23 mouse cellular contexts compared by ENCODE assay signal in genomic region chr10:75534934-75535333, GRCm38 (mm10). TPM values are rescaled to one million over a fixed set of nuclear protein-coding genes. Genes with fewer than 3 reads are reported as not detected.
A peak's percentile ranks its signal among the peaks of the same experiment; 100 is the strongest.
DNase-seq lines count a peak whose midpoint lies in the region; ATAC-seq and TF ChIP-seq lines count a peak whose summit lies in the region.
"Had no signal": no experiment of that assay in that cellular context is flagged by ENCODE, and none has a peak within 500 bp of the region (broad histone marks: within the 10 kb centered on the region; RNA-seq: fewer than 3 reads in every experiment).

No protein-coding gene starts in this region.

- WGBS in liver, embryonic 16.5 days (ENCODE audit: insufficient replicate concordance) = 79% methylated on average over 8 of the region's 8 CpGs
- 27% methylated on average over 8 of the region's 8 CpGs for WGBS in heart, postnatal 0 days
- 90% methylated on average over 8 of the region's 8 CpGs for WGBS in limb, embryonic 10.5 days

- DNase-seq in cerebellum, postnatal 25 days = peak; percentile 41 to 54
- no peak for DNase-seq in cerebellum, postnatal 36 days
- no peak for DNase-seq in liver
- peak; percentile 33 for DNase-seq in NIH3T3 (ENCODE audit: low read depth)
- DNase-seq in heart, postnatal 0 days (ENCODE audit: low spot score) = peak; percentile 66
- DNase-seq in adrenal gland, postnatal 14 days = no peak
- no peak for DNase-seq in limb, embryonic 10.5 days (ENCODE audit: low spot score)
- DNase-seq: adrenal gland, postnatal 25 days; B cell, adult 2 months; forebrain, postnatal 0 days; kidney, adult 18-20 months; kidney, postnatal 25 days; layer of hippocampus, adult 9-11 months; midbrain, embryonic 14.5 days; thymus, adult 2 months had no signal

- no peaks in the 10 kb centered on the region; the same call in 1 of the 2 replicates for H3K4me1 ChIP-seq in liver, embryonic 16.5 days (ENCODE audit: control insufficient read depth, low read depth, low read length)
- peaks cover 14% of the 10 kb centered on the region; the same call in 1 of the 2 replicates for H3K4me1 ChIP-seq in heart, postnatal 0 days (ENCODE audit: control insufficient read depth, insufficient read depth)
- no peaks in the 10 kb centered on the region for H3K4me1 ChIP-seq in limb, embryonic 10.5 days
- H3K4me1 ChIP-seq: embryonic facial prominence, embryonic 12.5 days; limb, embryonic 15.5 days; lung, embryonic 15.5 days had no signal

- no peak for TF ChIP-seq CTCF in heart, postnatal 0 days (IDR thresholded peaks at IDR 0.05; ENCODE audit: low read depth)

- no peaks in the 10 kb centered on the region for H3K9me3 ChIP-seq in liver, embryonic 16.5 days (replicated peaks; ENCODE audit: control insufficient read depth, low read length)
- H3K9me3 ChIP-seq in heart, postnatal 0 days (replicated peaks; ENCODE audit: control insufficient read depth, low read length) = no peaks in the 10 kb centered on the region
- H3K9me3 ChIP-seq in limb, embryonic 10.5 days (replicated peaks) = no peaks in the 10 kb centered on the region
- H3K9me3 ChIP-seq: embryonic facial prominence, embryonic 12.5 days; limb, embryonic 15.5 days; lung, embryonic 15.5 days had no signal

- no peak overlapping the region for H3K4me3 ChIP-seq in liver, embryonic 16.5 days (ENCODE audit: low read depth, low read length)
- H3K4me3 ChIP-seq in heart, postnatal 0 days (ENCODE audit: low read depth, low read length) = no peak overlapping the region
- H3K4me3 ChIP-seq in limb, embryonic 10.5 days = no peak overlapping the region
- H3K4me3 ChIP-seq: embryonic facial prominence, embryonic 12.5 days; limb, embryonic 15.5 days; lung, embryonic 15.5 days had no signal

- no peak overlapping the region for H3K27ac ChIP-seq in liver, embryonic 16.5 days (ENCODE audit: low read length)
- peak overlapping the region; percentile 62 for H3K27ac ChIP-seq in heart, postnatal 0 days (ENCODE audit: low read depth)
- H3K27ac ChIP-seq in limb, embryonic 10.5 days = no peak overlapping the region
- H3K27ac ChIP-seq: embryonic facial prominence, embryonic 12.5 days; limb, embryonic 15.5 days; lung, embryonic 15.5 days had no signal

- no peak overlapping the region for H3K4me2 ChIP-seq in liver, embryonic 16.5 days (ENCODE audit: low read depth, low read length)
- H3K4me2 ChIP-seq in heart, postnatal 0 days (ENCODE audit: low read depth, low read length) = no peak overlapping the region
- H3K4me2 ChIP-seq: embryonic facial prominence, embryonic 12.5 days; limb, embryonic 15.5 days; lung, embryonic 15.5 days had no signal

- no peaks in the 10 kb centered on the region for H3K27me3 ChIP-seq in liver, embryonic 16.5 days (ENCODE audit: control insufficient read depth, insufficient read depth, low read depth, low read length)
- no peaks in the 10 kb centered on the region for H3K27me3 ChIP-seq in heart, postnatal 0 days (ENCODE audit: control insufficient read depth, insufficient read depth, low read length)
- no peaks in the 10 kb centered on the region for H3K27me3 ChIP-seq in limb, embryonic 10.5 days (ENCODE audit: low read depth, poor library complexity, severe bottlenecking)
- H3K27me3 ChIP-seq: embryonic facial prominence, embryonic 12.5 days; limb, embryonic 15.5 days; lung, embryonic 15.5 days; Patski had no signal

- TF ChIP-seq EP300 in heart, postnatal 0 days (IDR thresholded peaks at IDR 0.05; ENCODE audit: low read depth) = peak; percentile 34

- peaks cover 28% of the 10 kb centered on the region for H3K36me3 ChIP-seq in liver, embryonic 16.5 days (ENCODE audit: control insufficient read depth, insufficient read depth)
- H3K36me3 ChIP-seq in heart, postnatal 0 days (replicated peaks; ENCODE audit: control insufficient read depth, insufficient read depth, low read length) = peaks cover 18% of the 10 kb centered on the region
- peaks cover 68% of the 10 kb centered on the region for H3K36me3 ChIP-seq in limb, embryonic 10.5 days

- H3K9ac ChIP-seq in liver, embryonic 16.5 days (ENCODE audit: low read depth, low read length) = no peak overlapping the region
- no peak overlapping the region for H3K9ac ChIP-seq in heart, postnatal 0 days (replicated peaks; ENCODE audit: low read depth, low read length)
- H3K9ac ChIP-seq: embryonic facial prominence, embryonic 12.5 days; forebrain, postnatal 0 days; limb, embryonic 15.5 days; lung, embryonic 15.5 days had no signal

- ATAC-seq in liver, embryonic 16.5 days (ENCODE audit: low read depth) = peak; percentile 48
- peak; percentile 86 for ATAC-seq in heart, postnatal 0 days (ENCODE audit: insufficient read depth, low read depth)
- ATAC-seq: activated CD4-positive, CD25-positive, alpha-beta regulatory T cell, adult 4 months; Patski had no signal

RNA-seq across cellular contexts. Expression of gene Gucd1, which starts 17.2 kb away (rescaled TPM):
- 64.4 and 69.3 TPM in 2 replicates for polyA plus RNA-seq in liver, embryonic 16.5 days (2015; fragmentation: Nextera tagmentation; extraction: Ambion mirVana)
- 113 and 117 TPM in 2 replicates for total RNA-seq in heart, postnatal 0 days (2014; rRNA removed; ENCODE audit: low replicate concordance)
- 25.4 and 28.0 TPM in 2 replicates for polyA plus RNA-seq in heart, postnatal 0 days (2015; fragmentation: Nextera tagmentation; extraction: Ambion mirVana)
- 41.0 and 61.5 TPM in 2 replicates for total RNA-seq in adrenal gland, postnatal 14 days (2021)
- 26.1 and 32.3 TPM in 2 replicates for polyA plus RNA-seq in limb, embryonic 10.5 days (2016; fragmentation: Nextera tagmentation; extraction: Ambion mirVana)

RNA-seq across cellular contexts. Expression of gene Snrpd3, which starts 17.6 kb away (rescaled TPM):
- polyA plus RNA-seq in liver, embryonic 16.5 days (2015; fragmentation: Nextera tagmentation; extraction: Ambion mirVana) = 56.9 and 61.7 TPM in 2 replicates
- total RNA-seq in heart, postnatal 0 days (2014; rRNA removed; ENCODE audit: low replicate concordance) = 10.8 and 10.9 TPM in 2 replicates
- 65.4 and 68.5 TPM in 2 replicates for polyA plus RNA-seq in heart, postnatal 0 days (2015; fragmentation: Nextera tagmentation; extraction: Ambion mirVana)
- 87.9 and 88.0 TPM in 2 replicates for total RNA-seq in adrenal gland, postnatal 14 days (2021)
- polyA plus RNA-seq in limb, embryonic 10.5 days (2016; fragmentation: Nextera tagmentation; extraction: Ambion mirVana) = 255 and 295 TPM in 2 replicates

RNA-seq across cellular contexts. Expression of gene Lrrc75b, which starts 25.2 kb away (rescaled TPM):
- 0.05 and 0.06 TPM in 2 replicates for polyA plus RNA-seq in liver, embryonic 16.5 days (2015; fragmentation: Nextera tagmentation; extraction: Ambion mirVana)
- total RNA-seq in heart, postnatal 0 days (2014; rRNA removed; ENCODE audit: low replicate concordance) = 0.23 and 2.9 TPM in 2 replicates
- polyA plus RNA-seq in heart, postnatal 0 days (2015; fragmentation: Nextera tagmentation; extraction: Ambion mirVana) = 0.81 and 0.83 TPM in 2 replicates
- total RNA-seq in adrenal gland, postnatal 14 days (2021) = 0.70 and 1.1 TPM in 2 replicates
- polyA plus RNA-seq in limb, embryonic 10.5 days (2016; fragmentation: Nextera tagmentation; extraction: Ambion mirVana) = 0.74 and 0.93 TPM in 2 replicates
- total RNA-seq: common myeloid progenitor, adult 5-6 weeks had no signal

RNA-seq across cellular contexts. Expression of gene Ggt1, which starts 26.5 kb away (rescaled TPM):
- polyA plus RNA-seq in liver, embryonic 16.5 days (2015; fragmentation: Nextera tagmentation; extraction: Ambion mirVana) = 27.7 and 40.9 TPM in 2 replicates
- total RNA-seq in heart, postnatal 0 days (2014; rRNA removed; ENCODE audit: low replicate concordance) = 0.81 TPM in 1 of 2 replicates, not detected in the other
- 0.29 and 0.37 TPM in 2 replicates for polyA plus RNA-seq in heart, postnatal 0 days (2015; fragmentation: Nextera tagmentation; extraction: Ambion mirVana)
- 1.7 TPM in 1 of 2 replicates, not detected in the other for total RNA-seq in adrenal gland, postnatal 14 days (2021)
- 1.3 and 2.3 TPM in 2 replicates for polyA plus RNA-seq in limb, embryonic 10.5 days (2016; fragmentation: Nextera tagmentation; extraction: Ambion mirVana)
- total RNA-seq: adrenal gland, postnatal 25 days; gastrocnemius, adult 8-10 months had no signal

RNA-seq across cellular contexts. Expression of gene Ggt5, which starts 54.2 kb away (rescaled TPM):
- 0.77 and 0.98 TPM in 2 replicates for polyA plus RNA-seq in liver, embryonic 16.5 days (2015; fragmentation: Nextera tagmentation; extraction: Ambion mirVana)
- total RNA-seq in heart, postnatal 0 days (2014; rRNA removed; ENCODE audit: low replicate concordance) = 17.8 and 53.4 TPM in 2 replicates
- polyA plus RNA-seq in heart, postnatal 0 days (2015; fragmentation: Nextera tagmentation; extraction: Ambion mirVana) = 6.7 and 7.6 TPM in 2 replicates
- total RNA-seq in adrenal gland, postnatal 14 days (2021) = 6.2 and 8.0 TPM in 2 replicates
- 0.33 and 0.69 TPM in 2 replicates for polyA plus RNA-seq in limb, embryonic 10.5 days (2016; fragmentation: Nextera tagmentation; extraction: Ambion mirVana)
- polyA plus RNA-seq: Patski had no signal

Comparison
In these comparisons a context has a peak if more than half of its experiments do, and no peak if none do; other contexts are left out.
1. DNase-seq: peak in cerebellum, postnatal 25 days (2 of 2), NIH3T3 (single experiment) and heart, postnatal 0 days (single experiment); none in cerebellum, postnatal 36 days (0 of 2), liver (single experiment), adrenal gland, postnatal 14 days (single experiment) and limb, embryonic 10.5 days (single experiment).